Mouse (Mus musculus): ENCODE data around the gene Gm17482. TPM values are rescaled to one million over a fixed set of nuclear protein-coding genes. Genes with fewer than 3 reads are reported as not detected.

Gm17482 gene
- polyA plus RNA-seq, 1 experiment: not detected

DNA sequence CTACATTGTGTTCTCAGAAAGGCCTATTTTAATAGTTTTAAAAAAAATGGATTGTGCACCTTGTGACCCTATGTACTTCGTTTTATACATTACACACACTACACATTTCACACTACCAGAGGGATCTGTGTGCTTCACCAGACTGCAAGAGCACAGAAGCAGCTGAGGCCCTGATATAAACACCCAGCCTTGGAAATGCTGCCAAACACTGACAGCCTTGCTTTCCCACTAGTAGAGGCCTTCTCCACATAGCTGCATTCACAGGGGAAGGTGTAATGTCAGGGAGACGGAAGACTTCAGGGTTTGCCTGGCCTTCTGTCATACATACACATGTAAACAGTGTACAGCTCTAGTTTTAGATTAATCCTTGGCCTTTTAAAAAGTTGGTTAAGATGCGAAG lies 28.0 kb downstream of the Gm17482 start:
- no peak for TF ChIP-seq POLR2A (IDR thresholded peaks at IDR 0.05; ENCODE audit: borderline replicate concordance, control insufficient read depth, low read depth, low read length)
- no peak for TF ChIP-seq CTCF (IDR thresholded peaks at IDR 0.05; ENCODE audit: control insufficient read depth, insufficient read depth, low read length)
- no peaks in the 10 kb centered on the region for H3K4me1 ChIP-seq (ENCODE audit: control insufficient read depth, insufficient read depth, low read length)
- 80% methylated on average over 3 of the region's 3 CpGs for WGBS
- no peak overlapping the region for H3K4me3 ChIP-seq (replicated peaks; ENCODE audit: control insufficient read depth, low read depth, low read length)
- no peak overlapping the region for H3K27ac ChIP-seq (ENCODE audit: control insufficient read depth, insufficient read depth, low read depth, low read length, poor library complexity)

DNA sequence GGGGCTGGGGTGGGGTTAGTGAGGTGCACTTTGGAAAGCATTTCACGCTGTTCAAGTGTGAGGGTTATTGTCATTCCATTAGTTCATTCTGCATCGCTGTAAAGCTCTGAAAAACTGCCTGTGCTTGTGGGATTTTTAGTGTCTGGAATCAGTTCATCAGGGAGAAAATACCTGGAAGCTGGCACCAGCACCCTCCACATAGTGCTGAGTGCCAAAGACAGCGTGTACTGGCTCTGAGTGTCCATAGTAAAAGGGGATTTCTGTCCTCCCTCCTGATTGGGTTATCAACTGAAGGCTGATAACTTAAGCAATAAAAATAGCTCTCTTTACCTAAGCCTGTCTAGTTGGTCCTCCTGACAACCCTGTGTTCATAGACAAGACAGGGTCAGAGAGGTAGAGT lies 33.4 kb downstream of the Gm17482 start:
- WGBS: 83% methylated on average over 3 of the region's 3 CpGs
- Histone ChIP-seq H3K4me3 (replicated peaks; ENCODE audit: control insufficient read depth, low read depth, low read length) (no peak overlapping the region), H3K4me1 (ENCODE audit: control insufficient read depth, insufficient read depth, low read length) (no peaks in the 10 kb centered on the region), H3K27ac (ENCODE audit: control insufficient read depth, insufficient read depth, low read depth, low read length, poor library complexity) (no peak overlapping the region)
- no peak for TF ChIP-seq CTCF (IDR thresholded peaks at IDR 0.05; ENCODE audit: control insufficient read depth, insufficient read depth, low read length)
- TF ChIP-seq POLR2A (IDR thresholded peaks at IDR 0.05; ENCODE audit: borderline replicate concordance, control insufficient read depth, low read depth, low read length): no peak

DNA sequence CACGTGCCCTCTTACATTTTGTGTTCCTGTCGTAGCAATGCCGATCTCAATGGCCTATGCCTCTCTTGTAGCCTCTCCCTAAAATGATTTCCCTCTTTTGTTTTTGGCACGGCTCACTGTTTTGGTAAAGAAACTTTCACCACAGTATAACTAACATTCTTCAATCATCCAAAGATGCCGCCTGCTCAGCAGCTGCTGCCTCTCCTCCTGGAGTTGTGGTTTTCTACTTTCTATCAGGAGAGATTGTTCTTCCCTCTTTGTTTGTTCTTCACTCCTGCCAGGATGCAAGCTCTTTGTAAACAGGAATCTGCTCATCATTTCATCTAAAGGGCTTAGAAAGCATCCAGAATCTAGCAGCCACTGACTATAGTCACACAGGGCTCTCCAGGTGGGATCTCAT lies 39.6 kb downstream of the Gm17482 start:
- Histone ChIP-seq H3K27ac (ENCODE audit: control insufficient read depth, insufficient read depth, low read depth, low read length, poor library complexity) (no peak overlapping the region), H3K4me1 (ENCODE audit: control insufficient read depth, insufficient read depth, low read length) (no peaks in the 10 kb centered on the region), H3K4me3 (replicated peaks; ENCODE audit: control insufficient read depth, low read depth, low read length) (no peak overlapping the region)
- 69% methylated on average over 5 of the region's 5 CpGs for WGBS
- TF ChIP-seq CTCF (IDR thresholded peaks at IDR 0.05; ENCODE audit: control insufficient read depth, insufficient read depth, low read length) (no peak), POLR2A (IDR thresholded peaks at IDR 0.05; ENCODE audit: borderline replicate concordance, control insufficient read depth, low read depth, low read length) (no peak)

DNA sequence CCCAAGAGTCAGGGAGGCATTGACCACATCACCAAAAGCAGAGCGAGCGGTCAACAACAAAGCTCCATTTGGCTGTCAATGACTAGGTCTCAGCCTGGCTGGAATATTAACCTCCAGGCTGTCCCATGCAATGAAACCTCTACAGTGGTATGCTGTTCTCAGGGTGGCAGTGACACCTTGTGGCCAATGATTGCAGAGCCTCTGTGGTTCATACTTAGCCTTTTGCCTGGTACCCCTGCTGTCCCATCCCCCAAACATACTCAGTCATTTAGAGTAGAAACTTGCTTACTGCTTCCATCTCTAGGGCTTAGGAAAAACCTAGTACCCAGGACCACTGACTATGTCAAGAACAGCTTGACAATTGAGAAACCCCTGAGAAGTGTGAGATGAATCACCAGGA lies 40.8 kb downstream of the Gm17482 start:
- WGBS: 63% methylated on average over 2 of the region's 2 CpGs
- no peak overlapping the region for H3K27ac ChIP-seq (ENCODE audit: control insufficient read depth, insufficient read depth, low read depth, low read length, poor library complexity)
- H3K4me1 ChIP-seq (ENCODE audit: control insufficient read depth, insufficient read depth, low read length): no peaks in the 10 kb centered on the region
- no peak overlapping the region for H3K4me3 ChIP-seq (replicated peaks; ENCODE audit: control insufficient read depth, low read depth, low read length)
- peak; percentile 58 for TF ChIP-seq CTCF (IDR thresholded peaks at IDR 0.05; ENCODE audit: control insufficient read depth, insufficient read depth, low read length)
- no peak for TF ChIP-seq POLR2A (IDR thresholded peaks at IDR 0.05; ENCODE audit: borderline replicate concordance, control insufficient read depth, low read depth, low read length)

DNA sequence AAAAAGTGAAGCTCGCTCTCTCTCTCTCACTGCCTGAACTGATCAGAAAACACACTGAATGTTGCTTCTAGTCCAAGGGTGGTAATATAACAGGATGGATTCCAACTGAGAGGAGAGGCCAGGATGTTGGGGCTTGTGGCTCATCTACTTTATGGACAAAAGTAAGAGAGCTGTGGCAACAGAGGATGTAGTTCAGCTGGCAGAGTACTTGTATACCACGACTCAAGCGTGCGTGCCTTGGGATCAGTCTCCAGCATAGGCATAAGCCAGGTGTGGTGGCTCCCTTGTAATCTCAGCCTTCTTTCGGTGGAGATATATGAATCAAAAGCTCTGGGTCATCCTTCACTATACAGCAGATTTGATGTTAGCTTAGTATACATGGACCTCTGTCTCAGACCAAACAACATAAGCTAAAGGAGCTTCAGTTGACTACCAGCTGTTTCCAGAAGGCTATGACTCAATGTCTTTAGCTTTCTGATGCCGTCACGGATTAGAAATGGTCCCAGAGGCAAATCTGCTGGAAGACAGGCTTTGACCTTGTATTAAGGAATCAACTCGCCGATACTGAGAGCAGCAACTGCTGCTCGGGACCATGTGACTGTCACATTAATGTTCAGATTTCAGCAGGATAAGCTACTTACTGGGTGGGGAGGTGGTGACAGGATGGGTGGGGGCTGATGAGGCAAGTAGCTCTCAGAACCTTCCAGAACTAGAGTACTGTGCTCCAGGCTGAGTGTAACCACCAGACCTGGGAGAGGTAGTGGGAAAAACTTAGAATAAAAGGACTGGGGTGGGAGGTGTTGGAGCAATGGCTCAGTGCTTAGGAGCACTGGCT lies 41.6 kb downstream of the Gm17482 start:
- TF ChIP-seq POLR2A (IDR thresholded peaks at IDR 0.05; ENCODE audit: borderline replicate concordance, control insufficient read depth, low read depth, low read length) (no peak), CTCF (IDR thresholded peaks at IDR 0.05; ENCODE audit: control insufficient read depth, insufficient read depth, low read length) (no peak)
- WGBS: 80% methylated on average over 10 of the region's 10 CpGs

DNA sequence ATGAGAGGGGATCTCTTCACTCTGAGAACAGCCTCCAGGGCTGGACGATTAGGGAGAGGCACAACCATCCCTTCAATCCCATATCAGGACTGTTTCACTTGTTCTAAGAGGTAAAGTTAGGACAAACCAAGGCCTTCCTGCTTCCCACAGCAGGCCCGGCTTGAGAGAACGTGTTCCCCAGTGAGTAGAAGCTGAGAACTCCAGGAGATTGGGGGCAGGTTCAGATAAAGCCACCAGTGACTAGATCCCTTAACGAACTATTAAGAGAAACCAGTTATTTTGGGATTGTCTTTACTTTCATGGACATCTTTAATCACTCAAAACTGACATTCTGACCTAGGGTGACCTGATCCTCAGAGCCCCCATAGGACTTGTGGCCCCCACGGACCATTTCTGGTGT lies 42.4 kb downstream of the Gm17482 start:
- H3K4me3 ChIP-seq (replicated peaks; ENCODE audit: control insufficient read depth, low read depth, low read length): no peak overlapping the region
- H3K27ac ChIP-seq (ENCODE audit: control insufficient read depth, insufficient read depth, low read depth, low read length, poor library complexity): no peak overlapping the region
- TF ChIP-seq CTCF (IDR thresholded peaks at IDR 0.05; ENCODE audit: control insufficient read depth, insufficient read depth, low read length) (no peak), POLR2A (IDR thresholded peaks at IDR 0.05; ENCODE audit: borderline replicate concordance, control insufficient read depth, low read depth, low read length) (no peak)
- no peaks in the 10 kb centered on the region for H3K4me1 ChIP-seq (ENCODE audit: control insufficient read depth, insufficient read depth, low read length)
- WGBS: 72% methylated on average over 5 of the region's 5 CpGs

More for the DNA sequence above, 41.6 kb downstream of the Gm17482 start:
- H3K4me1 ChIP-seq (ENCODE audit: control insufficient read depth, insufficient read depth, low read length): no peaks in the 10 kb centered on the region
- no peak overlapping the region for H3K27ac ChIP-seq (ENCODE audit: control insufficient read depth, insufficient read depth, low read depth, low read length, poor library complexity)
- no peak overlapping the region for H3K4me3 ChIP-seq (replicated peaks; ENCODE audit: control insufficient read depth, low read depth, low read length)

DNA sequence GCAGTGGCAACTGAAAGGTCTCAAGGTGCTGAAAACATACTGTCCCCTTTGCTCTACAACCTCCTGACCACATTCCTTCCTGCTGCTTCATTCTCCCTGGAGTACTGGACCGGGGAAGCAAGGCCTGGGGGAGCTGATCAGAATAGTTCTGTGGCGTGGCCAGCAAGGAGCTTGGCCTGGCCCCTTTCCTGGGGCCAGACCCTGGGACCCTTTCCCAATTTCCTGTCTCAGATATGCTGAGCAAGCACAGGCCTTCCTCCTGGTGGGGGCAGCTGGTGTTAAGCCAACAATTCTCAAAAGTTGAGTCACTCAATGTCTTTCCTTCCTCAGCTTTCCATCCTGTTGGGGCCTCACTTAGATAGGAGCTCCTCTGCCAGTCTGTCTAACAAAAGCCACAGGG lies 42.9 kb downstream of the Gm17482 start:
- Histone ChIP-seq H3K4me3 (replicated peaks; ENCODE audit: control insufficient read depth, low read depth, low read length) (no peak overlapping the region), H3K4me1 (ENCODE audit: control insufficient read depth, insufficient read depth, low read length) (no peaks in the 10 kb centered on the region), H3K27ac (ENCODE audit: control insufficient read depth, insufficient read depth, low read depth, low read length, poor library complexity) (no peak overlapping the region)
- TF ChIP-seq POLR2A (IDR thresholded peaks at IDR 0.05; ENCODE audit: borderline replicate concordance, control insufficient read depth, low read depth, low read length) (no peak), CTCF (IDR thresholded peaks at IDR 0.05; ENCODE audit: control insufficient read depth, insufficient read depth, low read length) (no peak)
- 25% methylated on average over 2 of the region's 2 CpGs for WGBS

DNA sequence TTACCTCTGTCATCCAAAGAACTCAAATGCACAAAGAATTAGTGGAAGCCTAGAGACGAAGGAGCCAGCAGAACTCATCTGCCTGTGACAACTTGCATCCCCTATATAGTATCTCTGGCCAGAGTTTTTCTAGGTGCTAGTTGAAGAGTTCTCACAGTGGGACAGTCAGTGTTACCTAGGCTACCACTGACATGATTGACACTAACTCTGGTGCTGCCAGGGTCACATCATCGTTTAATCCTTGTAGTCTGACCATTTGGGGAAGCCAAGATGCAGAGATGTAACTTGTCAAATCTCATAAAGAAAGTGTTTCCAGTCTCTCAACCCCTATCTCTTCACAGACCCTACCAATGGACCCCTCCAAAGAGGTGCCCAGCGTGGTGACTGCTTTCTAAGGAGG lies 44.2 kb downstream of the Gm17482 start:
- 74% methylated on average over 3 of the region's 3 CpGs for WGBS
- Histone ChIP-seq H3K4me3 (replicated peaks; ENCODE audit: control insufficient read depth, low read depth, low read length) (no peak overlapping the region), H3K27ac (ENCODE audit: control insufficient read depth, insufficient read depth, low read depth, low read length, poor library complexity) (no peak overlapping the region), H3K4me1 (ENCODE audit: control insufficient read depth, insufficient read depth, low read length) (no peaks in the 10 kb centered on the region)
- TF ChIP-seq CTCF (IDR thresholded peaks at IDR 0.05; ENCODE audit: control insufficient read depth, insufficient read depth, low read length) (no peak), POLR2A (IDR thresholded peaks at IDR 0.05; ENCODE audit: borderline replicate concordance, control insufficient read depth, low read depth, low read length) (no peak)

Measured in bone marrow, adult 2 months (tissue).